Mouse (Mus musculus): ENCODE data around the gene Dst.

Gene Dst

GRCm38 (mm10) chr1:33977832-33978231 lies 69.8 kb downstream of the Dst start:
- no peak for DNase-seq (ENCODE audit: low read depth, low spot score)

- DNase-seq (ENCODE audit: low read depth, low spot score), result no peak
These were observed 72.4 kb downstream of the Dst start for GRCm38 (mm10) chr1:33980420-33980819.

DNA sequence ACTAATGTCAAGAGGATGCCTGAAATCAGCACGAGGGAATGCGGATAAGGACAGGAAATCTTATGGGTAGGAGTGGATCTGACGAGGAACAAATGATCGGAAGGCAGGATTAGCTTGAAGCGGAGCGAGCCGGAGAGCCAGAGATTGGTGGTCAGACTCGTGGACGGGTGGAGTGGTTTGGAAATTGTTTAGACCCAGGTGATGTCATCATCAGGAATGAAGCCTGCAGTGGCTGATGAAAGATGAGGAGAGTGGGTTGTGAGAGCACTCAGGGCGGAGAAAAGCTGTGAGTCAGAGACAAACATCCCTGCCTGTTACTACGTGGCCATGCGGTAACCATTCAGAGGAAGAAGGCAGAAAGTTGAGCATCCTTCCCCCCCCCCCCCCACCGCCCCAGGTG lies 81.6 kb downstream of the Dst start:
- DNase-seq (ENCODE audit: low read depth, low spot score), result no peak

DNA sequence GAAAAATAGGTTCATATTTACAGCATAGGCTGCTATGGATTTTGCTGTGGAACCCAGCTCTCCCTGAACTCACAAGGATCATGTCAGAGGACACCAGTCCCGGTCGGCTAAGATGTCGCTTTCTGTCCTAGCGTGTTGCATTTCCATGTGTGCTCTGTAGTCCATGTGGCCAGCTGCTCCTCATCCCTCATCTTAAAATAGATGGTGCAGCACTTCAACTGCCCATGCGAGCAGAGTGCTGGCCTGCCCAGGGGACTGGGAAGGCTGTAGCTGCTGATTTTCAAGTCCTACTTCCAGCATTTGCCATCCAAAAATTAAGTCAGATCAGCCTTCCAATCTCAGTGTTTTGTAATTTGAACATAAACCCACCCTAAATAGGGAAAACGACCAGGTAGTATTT lies 83.0 kb downstream of the Dst start:
- no peak for DNase-seq (ENCODE audit: low read depth, low spot score)

- no peak for DNase-seq (ENCODE audit: low read depth, low spot score)
These were observed 84.8 kb downstream of the Dst start for GRCm38 (mm10) chr1:33992810-33993209.

- DNase-seq (ENCODE audit: low read depth, low spot score), result no peak
These were observed 86.2 kb downstream of the Dst start for GRCm38 (mm10) chr1:33994201-33994600.

- DNase-seq (ENCODE audit: low read depth, low spot score), result no peak
These were observed 87.4 kb downstream of the Dst start for GRCm38 (mm10) chr1:33995386-33995785.

- no peak for DNase-seq (ENCODE audit: low read depth, low spot score)
These were observed 88.3 kb downstream of the Dst start for GRCm38 (mm10) chr1:33996105-33996887.

DNA sequence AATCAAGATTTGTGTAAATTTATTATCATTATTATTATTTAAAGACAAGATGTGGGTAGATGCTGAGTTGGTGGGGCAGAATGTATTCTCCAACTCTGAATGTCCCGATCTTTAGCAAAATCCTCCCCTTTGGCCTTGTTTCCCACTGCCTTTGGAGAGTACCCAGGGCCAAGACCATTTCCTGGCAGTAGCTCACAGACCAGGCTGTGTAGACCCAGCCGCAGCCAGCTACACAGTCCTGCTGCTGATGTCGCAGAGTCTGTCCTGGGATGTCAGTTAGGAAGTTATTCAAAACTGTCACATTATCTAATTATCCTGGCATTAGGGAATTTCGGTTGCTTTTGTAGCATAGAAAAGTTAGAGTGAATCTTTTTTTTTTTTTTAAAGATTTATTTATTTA lies 94.3 kb downstream of the Dst start:
- DNase-seq (ENCODE audit: low read depth, low spot score), result no peak

- DNase-seq (ENCODE audit: low read depth, low spot score), result no peak
These were observed 94.9 kb downstream of the Dst start for GRCm38 (mm10) chr1:34002970-34003369.

DNA sequence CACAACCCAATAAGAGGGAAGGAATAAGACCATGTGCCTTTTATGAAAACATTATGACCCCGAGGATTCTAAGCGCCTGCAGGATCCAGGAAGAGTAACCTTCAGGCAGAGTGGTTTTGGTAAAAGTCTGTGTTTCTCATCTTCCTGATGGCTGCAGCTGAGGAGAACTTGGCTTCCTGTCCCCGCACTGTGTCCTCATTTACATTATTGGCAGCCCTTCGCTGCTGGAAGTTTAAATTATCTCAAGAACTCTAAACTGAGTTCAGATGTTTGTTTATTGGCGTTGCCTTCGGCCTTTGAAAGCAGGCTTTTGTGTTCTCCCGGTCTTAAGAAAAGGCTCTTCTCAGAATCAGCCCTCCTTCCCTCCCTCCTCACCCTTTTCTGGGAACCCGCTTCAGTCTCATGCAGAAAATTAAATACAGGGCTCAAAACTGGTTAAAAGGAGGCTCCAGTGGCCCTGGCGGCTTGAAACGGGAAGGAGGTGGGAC lies 97.3 kb downstream of the Dst start:
- no peak for DNase-seq (ENCODE audit: low read depth, low spot score)

DNA sequence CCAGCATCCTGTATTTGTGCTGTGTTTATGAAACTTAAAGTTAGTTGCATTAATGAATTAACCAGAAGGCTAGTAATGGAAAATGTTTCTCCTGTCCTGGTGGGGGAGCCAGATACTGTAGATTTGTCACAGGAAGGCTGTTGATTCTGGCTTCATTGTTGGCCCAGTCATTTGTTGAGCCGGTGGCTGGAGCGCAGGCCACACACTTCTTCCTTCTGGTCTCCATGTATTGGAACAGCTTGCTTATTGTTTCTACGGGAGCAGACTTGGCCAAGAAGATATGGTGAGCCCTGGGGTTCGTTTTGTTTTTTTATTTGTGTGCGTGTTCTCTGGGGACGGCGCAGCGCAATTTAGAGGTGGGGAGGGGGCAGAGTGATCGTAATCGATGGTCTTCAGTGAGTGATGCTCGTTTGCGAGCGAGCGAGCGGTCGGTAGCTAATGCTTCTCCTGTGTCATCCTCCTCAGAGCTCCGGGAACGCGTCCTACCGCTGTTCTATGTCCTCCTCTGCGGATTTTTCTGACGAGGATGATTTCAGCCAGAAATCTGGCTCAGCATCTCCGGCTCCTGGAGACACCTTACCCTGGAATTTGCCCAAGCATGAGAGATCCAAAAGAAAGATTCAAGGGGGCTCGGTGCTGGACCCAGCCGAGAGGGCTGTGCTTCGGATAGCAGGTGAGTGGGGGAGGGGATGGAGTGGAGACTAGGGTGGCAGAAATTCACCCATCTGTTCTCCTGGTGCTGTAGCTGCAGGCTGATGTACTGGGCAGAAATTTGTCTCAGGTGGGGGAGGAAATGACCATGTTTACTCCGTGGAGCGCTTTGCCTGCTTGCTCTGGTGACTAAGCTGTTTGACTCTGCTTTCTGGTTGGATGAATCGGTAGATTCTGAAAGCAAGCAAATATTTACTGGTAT lies 98.0 kb downstream of the Dst start:
- DNase-seq (ENCODE audit: low read depth, low spot score), result no peak

DNA sequence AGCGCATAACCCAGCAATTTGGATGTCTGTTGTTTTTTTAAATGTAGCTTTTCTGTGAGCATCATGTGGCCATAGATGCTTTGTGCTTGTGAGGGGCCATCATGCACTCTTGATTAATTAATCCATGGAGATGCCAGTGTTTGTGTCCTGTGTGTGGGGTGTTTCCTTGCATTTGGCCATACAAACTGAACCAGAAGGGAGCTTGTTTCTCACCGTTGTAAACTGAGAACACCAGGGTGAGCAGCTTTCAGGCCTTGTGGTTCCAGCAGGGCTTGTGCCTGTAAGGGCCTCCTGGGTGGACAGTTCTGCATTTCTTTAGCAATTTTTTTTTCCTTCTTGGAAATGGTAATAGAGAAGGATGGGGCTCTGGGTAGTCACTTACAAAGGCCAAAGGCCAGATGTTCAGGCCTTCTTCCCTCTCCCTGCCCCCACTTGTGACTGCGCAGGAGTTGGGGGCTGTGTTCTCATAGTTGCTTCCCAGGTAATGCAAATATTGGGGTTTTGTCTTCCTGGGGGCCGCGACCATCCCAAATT lies 98.9 kb downstream of the Dst start:
- no peak for DNase-seq (ENCODE audit: low read depth, low spot score)

GRCm38 (mm10) chr1:34007379-34007778 lies 99.4 kb downstream of the Dst start:
- no peak for DNase-seq (ENCODE audit: low read depth, low spot score)

- no peak for DNase-seq (ENCODE audit: low read depth, low spot score)
These were observed 103.1 kb downstream of the Dst start for GRCm38 (mm10) chr1:34011051-34011677.

DNA sequence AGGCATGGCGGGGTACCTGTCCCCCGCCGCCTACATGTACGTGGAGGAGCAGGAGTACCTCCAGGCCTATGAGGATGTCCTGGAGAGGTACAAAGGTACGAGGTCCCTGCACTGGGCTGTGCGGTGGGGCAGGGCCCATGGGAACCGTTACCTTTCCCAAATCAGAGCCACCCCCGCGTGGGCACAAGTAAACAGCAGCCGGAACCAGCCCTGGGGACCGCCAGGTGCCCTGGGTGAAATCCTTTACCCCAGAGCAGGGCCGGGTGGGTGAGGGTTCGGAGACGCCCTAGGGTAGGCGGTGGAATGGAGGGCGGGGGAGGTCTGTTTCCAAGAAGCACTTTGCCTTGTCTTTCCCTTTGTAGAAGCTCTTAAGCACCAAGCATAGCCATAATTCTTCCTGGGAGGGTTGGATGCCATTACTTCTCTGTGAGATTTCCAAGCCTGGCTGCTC lies 103.8 kb downstream of the Dst start:
- DNase-seq (ENCODE audit: low read depth, low spot score), result no peak

GRCm38 (mm10) chr1:34013490-34013889 lies 105.5 kb downstream of the Dst start:
- DNase-seq (ENCODE audit: low read depth, low spot score), result no peak

DNA sequence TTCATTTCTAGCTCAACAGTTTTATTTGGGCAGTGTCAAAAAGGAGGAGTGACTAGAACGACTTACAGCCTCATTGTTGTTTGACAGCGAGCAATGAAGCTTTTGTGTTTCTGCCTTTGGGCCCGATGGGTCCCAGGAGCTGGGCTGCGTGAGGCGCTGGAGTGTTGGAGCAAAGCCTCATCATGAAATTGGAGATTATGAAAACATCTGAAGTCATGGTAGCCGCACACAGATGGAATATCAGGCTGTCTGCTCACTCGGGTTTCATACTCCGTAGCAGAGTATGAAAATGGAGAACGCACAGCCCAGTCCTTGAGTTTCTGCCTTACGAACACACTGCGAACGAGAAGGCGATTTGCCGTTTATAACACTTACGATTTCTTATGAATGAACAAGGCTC lies 108.8 kb downstream of the Dst start:
- no peak for DNase-seq (ENCODE audit: low read depth, low spot score)

GRCm38 (mm10) chr1:34017323-34017722 lies 109.3 kb downstream of the Dst start:
- no peak for DNase-seq (ENCODE audit: low read depth, low spot score)

DNA sequence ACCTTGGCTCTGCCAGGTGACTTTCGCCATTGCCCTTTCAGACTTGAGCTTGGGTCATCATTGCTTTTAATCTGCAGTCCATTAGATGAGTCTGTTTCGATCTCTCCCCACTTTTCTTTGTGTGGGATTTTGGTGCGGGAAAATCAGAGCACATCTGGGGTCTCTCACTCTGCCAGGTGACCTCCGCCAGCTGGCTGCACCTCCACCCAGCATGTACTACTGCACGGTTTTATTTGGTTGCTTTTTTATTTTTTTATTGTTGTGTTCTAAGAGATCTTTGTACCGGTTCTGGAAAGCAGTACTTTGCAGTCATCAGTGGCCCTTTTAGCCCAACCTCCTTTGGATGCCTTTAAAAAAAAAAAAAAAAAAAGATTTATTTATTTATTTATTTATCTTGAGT lies 112.6 kb downstream of the Dst start:
- DNase-seq (ENCODE audit: low read depth, low spot score), result no peak

- DNase-seq (ENCODE audit: low read depth, low spot score), result no peak
These were observed 113.5 kb downstream of the Dst start for GRCm38 (mm10) chr1:34021574-34021973.

- DNase-seq (ENCODE audit: low read depth, low spot score), result no peak
These were observed 115.1 kb downstream of the Dst start for GRCm38 (mm10) chr1:34023154-34023553.
